23 mouse cellular contexts compared by ENCODE assay signal in genomic region chr1:136846081-136846480, GRCm38 (mm10).
A peak's percentile ranks its signal among the peaks of the same experiment; 100 is the strongest.
DNase-seq lines count a peak whose midpoint lies in the region; ATAC-seq and TF ChIP-seq lines count a peak whose summit lies in the region.
"Had no signal": no experiment of that assay in that cellular context is flagged by ENCODE, and none has a peak within 500 bp of the region (broad histone marks: within the 10 kb centered on the region; RNA-seq: fewer than 3 reads in every experiment).

No protein-coding gene starts in this region.

- H3K27ac ChIP-seq in forebrain, embryonic 15.5 days (replicated peaks): no peak overlapping the region
- H3K27ac ChIP-seq in forebrain, embryonic 11.5 days (ENCODE audit: low read depth, low read length): no peak overlapping the region
- no peak overlapping the region for H3K27ac ChIP-seq in midbrain, embryonic 16.5 days (ENCODE audit: low read length)
- H3K27ac ChIP-seq: embryonic facial prominence, embryonic 12.5 days; hindbrain, embryonic 13.5 days; left cerebral cortex, adult 2 months; limb, embryonic 13.5 days; lung, embryonic 15.5 days had no signal

- ATAC-seq in forebrain, embryonic 15.5 days (replicated peaks): peak; percentile 55; the same call in 1 of the 2 replicates
- no peak for ATAC-seq in forebrain, embryonic 11.5 days (replicated peaks; ENCODE audit: low FRiP score)
- ATAC-seq in midbrain, embryonic 16.5 days: peak; percentile 60; the same call in 1 of the 2 replicates
- ATAC-seq: CD4-positive, CD25-positive, alpha-beta regulatory T cell, adult 4 months; inflammation-experienced regulatory T-cells, adult 6 months had no signal

- H3K27me3 ChIP-seq in forebrain, embryonic 15.5 days: no peaks in the 10 kb centered on the region
- H3K27me3 ChIP-seq in forebrain, embryonic 11.5 days (ENCODE audit: control insufficient read depth, insufficient read depth, low read length): no peaks in the 10 kb centered on the region
- H3K27me3 ChIP-seq in midbrain, embryonic 16.5 days (ENCODE audit: control insufficient read depth, insufficient read depth, low read depth, low read length): no peaks in the 10 kb centered on the region
- H3K27me3 ChIP-seq: embryonic facial prominence, embryonic 12.5 days; hindbrain, embryonic 13.5 days; limb, embryonic 13.5 days; lung, embryonic 15.5 days had no signal

- no peak for DNase-seq in forebrain, embryonic 11.5 days (ENCODE audit: low spot score)
- DNase-seq in layer of hippocampus, adult 9-11 months: peak; percentile 8
- DNase-seq in layer of hippocampus, adult 8-10 months (ENCODE audit: low spot score in 2 of 2): no peak
- DNase-seq in brain, embryonic 14.5 days (ENCODE audit: low read depth): peak; percentile 77
- DNase-seq in left cerebral cortex, postnatal 14 days (ENCODE audit: low spot score in 2 of 2): no peak
- no peak for DNase-seq in spleen, postnatal 10 days (ENCODE audit: low spot score in 2 of 2)
- DNase-seq: adrenal gland, postnatal 14 days; cerebellum, adult 18-20 months; embryo, embryonic 11 days; heart, postnatal 14 days; kidney, adult 11 months; kidney, postnatal 14 days; right cerebral cortex, postnatal 25 days had no signal

- no peaks in the 10 kb centered on the region for H3K36me3 ChIP-seq in forebrain, embryonic 15.5 days
- no peaks in the 10 kb centered on the region for H3K36me3 ChIP-seq in forebrain, embryonic 11.5 days (ENCODE audit: control insufficient read depth, insufficient read depth, low read length)
- H3K36me3 ChIP-seq in midbrain, embryonic 16.5 days (ENCODE audit: control insufficient read depth, insufficient read depth, low read length): no peaks in the 10 kb centered on the region
- H3K36me3 ChIP-seq: embryonic facial prominence, embryonic 12.5 days; hindbrain, embryonic 13.5 days; limb, embryonic 13.5 days; lung, embryonic 15.5 days had no signal

- TF ChIP-seq CTCF in brain, embryonic 14.5 days (IDR thresholded peaks at IDR 0.05; ENCODE audit: borderline replicate concordance, extremely low read depth, insufficient read depth, insufficient read length): no peak

- 61% methylated on average over 2 of the region's 2 CpGs for WGBS in forebrain, embryonic 15.5 days
- WGBS in forebrain, embryonic 11.5 days: 67% methylated on average over 2 of the region's 2 CpGs
- WGBS in midbrain, embryonic 16.5 days: 37% methylated on average over 2 of the region's 2 CpGs

- intact Hi-C loops in left cerebral cortex, postnatal 14 days (cut with DNase I): no loop called here

- H3K4me1 ChIP-seq in forebrain, embryonic 15.5 days: peaks cover 15% of the 10 kb centered on the region
- H3K4me1 ChIP-seq in forebrain, embryonic 11.5 days (replicated peaks; ENCODE audit: control insufficient read depth, insufficient read depth, low read length): no peaks in the 10 kb centered on the region
- H3K4me1 ChIP-seq in midbrain, embryonic 16.5 days (ENCODE audit: control insufficient read depth, insufficient read depth, low read length): peaks cover 8% of the 10 kb centered on the region
- H3K4me1 ChIP-seq: embryonic facial prominence, embryonic 12.5 days; limb, embryonic 13.5 days; lung, embryonic 15.5 days had no signal

- no peak overlapping the region for H3K4me3 ChIP-seq in forebrain, embryonic 15.5 days
- H3K4me3 ChIP-seq in forebrain, embryonic 11.5 days (ENCODE audit: low read depth, low read length): no peak overlapping the region
- no peak overlapping the region for H3K4me3 ChIP-seq in midbrain, embryonic 16.5 days (ENCODE audit: low read depth, low read length)
- H3K4me3 ChIP-seq: embryonic facial prominence, embryonic 12.5 days; hindbrain, embryonic 13.5 days; left cerebral cortex, adult 2 months; limb, embryonic 13.5 days; lung, embryonic 15.5 days had no signal

- TF ChIP-seq POLR2A in brain, embryonic 14.5 days (IDR thresholded peaks at IDR 0.05; ENCODE audit: borderline replicate concordance, extremely low read depth, insufficient read depth, insufficient read length, poor library complexity, severe bottlenecking): no peak

- no peak overlapping the region for H3K4me2 ChIP-seq in forebrain, embryonic 15.5 days (replicated peaks)
- H3K4me2 ChIP-seq in forebrain, embryonic 11.5 days (ENCODE audit: low read depth, low read length, severe bottlenecking): no peak overlapping the region
- no peak overlapping the region for H3K4me2 ChIP-seq in midbrain, embryonic 16.5 days (ENCODE audit: low read length)
- H3K4me2 ChIP-seq: embryonic facial prominence, embryonic 12.5 days; hindbrain, embryonic 13.5 days; limb, embryonic 13.5 days; liver, embryonic 11.5 days; lung, embryonic 15.5 days had no signal

- no peak overlapping the region for H3K9ac ChIP-seq in forebrain, embryonic 15.5 days (replicated peaks)
- no peak overlapping the region for H3K9ac ChIP-seq in forebrain, embryonic 11.5 days (ENCODE audit: low read length)
- no peak overlapping the region for H3K9ac ChIP-seq in midbrain, embryonic 16.5 days (ENCODE audit: low read depth, low read length)
- H3K9ac ChIP-seq: embryonic facial prominence, embryonic 12.5 days; hindbrain, embryonic 13.5 days; limb, embryonic 13.5 days; lung, embryonic 15.5 days had no signal

- no peaks in the 10 kb centered on the region for H3K9me3 ChIP-seq in forebrain, embryonic 15.5 days
- no peaks in the 10 kb centered on the region for H3K9me3 ChIP-seq in forebrain, embryonic 11.5 days (ENCODE audit: control insufficient read depth, low read length)
- no peaks in the 10 kb centered on the region for H3K9me3 ChIP-seq in midbrain, embryonic 16.5 days (replicated peaks; ENCODE audit: control insufficient read depth, low read length, poor library complexity, severe bottlenecking)
- H3K9me3 ChIP-seq: embryonic facial prominence, embryonic 12.5 days; hindbrain, embryonic 13.5 days; limb, embryonic 13.5 days; lung, embryonic 15.5 days had no signal

Comparison
In these comparisons a context has a peak if more than half of its experiments do, and no peak if none do; other contexts are left out.
1. DNase-seq: peak in layer of hippocampus, adult 9-11 months (single experiment) and brain, embryonic 14.5 days (single experiment); none in forebrain, embryonic 11.5 days (single experiment), layer of hippocampus, adult 8-10 months (0 of 2), left cerebral cortex, postnatal 14 days (0 of 2) and spleen, postnatal 10 days (0 of 2).